Mouse (Mus musculus) heart, postnatal 10 days (tissue): Measurements from ENCODE around the gene Zranb3. TPM values are rescaled to one million over a fixed set of nuclear protein-coding genes. Genes with fewer than 3 reads are reported as not detected.
A peak's percentile ranks its signal among the peaks of the same experiment; 100 is the strongest.
"Not testable (repeated sequence)": the region's sequence is repeated elsewhere in the genome, so short reads cannot be mapped to it uniquely, and the experiment has no call there.

Experiments used
- DNase-seq, 2 experiments: peaks; one replicate each; pipeline ENCODE4 v3.0.0; 2021
- intact Hi-C: fragments of 180-260 bp; cut with DNase I; formaldehyde crosslinking; loops from one replicate; pipeline ENCODE4 v1.15.1; 2025
- total RNA-seq, 2 experiments: library from RNA; stranded (reverse); gene quantifications; 2 replicates each; pipeline ENCODE4 v1.2.3; 2021

The Zranb3 gene
- total RNA-seq, 2 experiments from 2014 or later, result 4.0 to 5.9 TPM

DNA sequence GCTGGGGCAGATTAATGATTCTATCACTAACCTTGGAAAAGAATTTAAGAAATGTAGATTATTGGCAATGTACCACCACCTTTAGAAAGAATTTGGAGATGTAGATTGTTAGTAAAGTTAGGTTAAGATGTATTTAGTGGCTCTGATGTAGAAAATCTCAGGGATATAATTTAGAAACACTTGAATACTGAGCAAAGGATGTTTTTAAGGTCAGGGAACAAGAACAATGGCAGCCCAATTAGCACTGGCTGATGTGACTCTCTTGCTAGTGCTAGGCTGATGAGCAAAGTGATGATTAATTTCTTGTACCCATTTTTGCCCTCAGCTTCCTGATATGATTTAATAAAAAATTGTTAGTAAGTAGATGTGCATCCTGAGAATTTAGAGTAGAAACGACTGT, 41.4 kb downstream of the Zranb3 start:
- intact Hi-C loops, result no loop called here
- no peak for DNase-seq

DNA sequence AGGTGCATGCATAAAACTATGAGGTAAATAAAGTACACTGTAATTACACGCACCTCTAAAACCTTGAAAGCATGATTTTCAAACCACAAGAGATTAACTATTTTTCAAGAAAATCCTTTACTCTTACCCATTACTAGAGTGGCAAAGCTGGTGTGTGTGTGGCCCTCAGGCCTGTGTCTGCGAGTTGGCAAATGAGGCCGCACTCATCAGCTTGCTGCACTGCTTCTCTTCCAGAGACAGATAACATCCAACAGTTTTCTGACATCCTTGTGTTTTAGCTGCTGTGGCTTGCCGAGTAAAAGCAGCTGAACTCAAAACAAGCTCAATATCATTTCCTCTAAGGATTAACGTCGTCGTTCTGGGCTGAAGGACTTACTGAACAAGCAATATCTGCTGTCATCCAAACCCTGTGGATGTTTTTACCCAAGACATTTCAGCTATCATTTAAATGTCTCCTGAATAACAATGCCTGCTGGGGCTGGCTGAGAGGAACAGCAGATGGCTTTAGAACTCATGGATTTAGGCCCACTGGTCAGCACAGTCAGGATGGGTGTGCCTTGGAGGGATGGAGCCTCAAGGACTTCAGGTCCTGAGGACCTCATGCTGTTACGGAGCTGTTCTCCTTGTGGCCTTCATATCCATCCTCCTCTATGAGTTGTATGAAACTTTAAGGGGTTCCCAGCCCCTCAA, 42.0 kb downstream of the Zranb3 start:
- no peak for DNase-seq
- intact Hi-C loops, result no loop called here

DNA sequence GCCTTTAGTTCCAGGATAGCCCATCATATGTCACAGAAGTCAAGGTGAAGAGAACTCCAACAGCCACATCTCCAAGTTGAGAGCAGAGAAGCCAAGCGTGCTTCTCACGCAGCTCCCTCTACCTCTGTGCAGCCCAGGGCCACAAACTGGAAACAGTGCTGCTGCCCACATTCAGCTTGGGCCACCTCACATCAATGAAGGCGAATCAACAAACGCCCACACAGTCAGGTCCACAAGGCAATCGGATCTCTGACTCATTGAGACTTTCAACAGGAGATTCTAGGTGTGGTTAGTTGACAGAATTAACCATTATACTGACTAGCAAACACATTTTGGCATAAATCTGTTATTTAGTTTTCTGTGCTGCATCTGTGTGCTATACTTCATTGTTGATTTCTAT, 44.2 kb downstream of the Zranb3 start:
- intact Hi-C loops, result no loop called here

DNA sequence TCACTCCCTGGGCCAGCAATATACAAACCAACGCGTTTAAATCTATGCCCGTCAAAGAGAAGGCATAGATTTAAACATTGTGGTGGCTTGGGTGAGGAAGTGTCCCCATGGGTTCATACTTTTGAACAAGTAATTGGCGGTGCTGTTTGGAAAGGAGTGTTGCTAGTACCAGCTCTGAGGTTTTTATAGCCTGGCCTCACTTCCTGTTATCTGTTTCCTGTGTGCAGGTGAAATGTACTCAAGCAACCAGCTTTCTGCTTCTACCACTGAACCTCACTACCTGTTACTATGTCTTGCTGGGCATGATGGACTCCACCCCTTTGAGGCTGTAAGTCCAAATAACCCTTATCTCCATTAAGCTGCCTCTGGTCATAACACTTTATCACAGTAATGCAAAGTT, 45.6 kb downstream of the Zranb3 start:
- intact Hi-C loops, result no loop called here

More for the DNA sequence above, 44.2 kb downstream of the Zranb3 start:
- DNase-seq, result no peak

DNA sequence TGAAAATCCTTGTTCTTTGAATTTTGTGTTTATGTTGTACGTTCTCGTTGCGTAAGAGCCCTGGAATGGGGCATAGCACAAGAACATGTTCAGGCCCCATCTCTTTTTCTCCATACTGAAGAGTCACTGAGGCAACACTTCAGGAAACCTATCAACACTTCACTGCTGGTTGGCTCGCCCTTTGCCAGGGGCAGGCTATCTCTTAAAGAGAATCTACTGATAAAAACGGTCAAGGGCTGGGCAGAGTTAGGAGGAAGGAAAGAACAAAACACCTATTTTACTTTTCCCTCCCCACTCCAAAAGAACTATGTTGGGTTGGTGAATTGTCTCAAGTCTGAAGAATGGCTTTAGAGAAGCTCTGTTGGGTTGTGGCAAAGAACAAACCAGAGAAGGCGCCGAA, 55.9 kb downstream of the Zranb3 start:
- no peak for DNase-seq
- intact Hi-C loops, result no loop called here

More for the DNA sequence above, 45.6 kb downstream of the Zranb3 start:
- DNase-seq, result no peak

DNA sequence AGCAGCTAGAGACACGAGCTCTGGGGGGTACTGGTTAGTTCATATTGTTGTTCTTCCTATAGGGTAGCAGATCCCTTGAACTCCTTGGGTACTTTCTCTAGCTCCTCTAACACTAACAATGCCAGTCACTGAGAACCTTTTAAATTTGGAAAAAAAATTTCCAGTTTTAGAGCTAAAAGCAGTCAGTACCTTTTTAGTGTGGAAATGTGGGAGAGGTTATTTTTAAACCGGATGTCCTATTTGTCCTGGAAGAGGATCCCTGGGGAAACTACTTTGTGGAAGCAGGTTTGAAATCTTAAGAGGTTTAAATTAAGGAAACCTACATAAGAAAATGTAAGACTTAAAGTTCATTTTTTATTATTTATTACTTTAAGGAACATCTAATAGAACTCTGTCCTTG, 56.4 kb downstream of the Zranb3 start:
- intact Hi-C loops, result no loop called here
- DNase-seq, result no peak

DNA sequence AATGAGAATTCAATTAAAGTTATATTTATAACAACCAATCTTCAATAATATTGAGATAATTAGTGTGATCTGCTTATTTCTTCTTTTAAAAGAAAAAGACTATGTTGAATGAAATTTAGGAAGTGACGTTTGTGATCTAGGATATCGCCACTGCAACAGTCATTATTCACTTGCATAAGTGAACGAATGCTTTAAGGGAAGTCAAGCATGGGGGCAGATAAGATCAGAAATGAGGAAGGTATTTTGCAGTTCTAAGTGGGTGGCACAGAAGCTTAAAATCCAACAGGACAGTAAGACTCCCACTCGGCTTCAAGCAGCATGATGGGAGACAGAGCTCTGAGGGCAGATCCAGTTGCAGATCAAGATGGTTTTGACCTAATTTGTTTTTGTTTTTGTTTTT, 58.7 kb downstream of the Zranb3 start:
- intact Hi-C loops, result no loop called here
- DNase-seq, result no peak

DNA sequence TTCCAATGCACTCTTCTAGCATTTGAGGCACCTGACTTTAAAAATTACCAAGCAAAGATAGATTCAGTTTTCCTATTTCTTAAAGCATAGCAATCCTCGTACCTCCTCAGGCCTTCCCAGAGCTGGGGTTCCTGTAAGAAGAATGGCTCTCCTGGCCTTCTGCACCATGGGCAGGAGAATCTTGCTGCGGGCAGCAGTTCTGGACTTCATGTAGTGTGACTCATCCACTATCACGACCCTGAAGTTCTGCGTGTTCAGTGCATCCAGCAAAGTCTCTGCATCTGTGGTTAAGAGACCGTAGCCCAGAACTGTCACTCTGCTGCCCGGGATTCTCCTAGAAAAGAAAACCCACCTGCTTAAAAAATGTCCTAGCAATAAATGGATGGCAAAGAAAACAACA, 66.6 kb downstream of the Zranb3 start:
- intact Hi-C loops, result no loop called here

DNA sequence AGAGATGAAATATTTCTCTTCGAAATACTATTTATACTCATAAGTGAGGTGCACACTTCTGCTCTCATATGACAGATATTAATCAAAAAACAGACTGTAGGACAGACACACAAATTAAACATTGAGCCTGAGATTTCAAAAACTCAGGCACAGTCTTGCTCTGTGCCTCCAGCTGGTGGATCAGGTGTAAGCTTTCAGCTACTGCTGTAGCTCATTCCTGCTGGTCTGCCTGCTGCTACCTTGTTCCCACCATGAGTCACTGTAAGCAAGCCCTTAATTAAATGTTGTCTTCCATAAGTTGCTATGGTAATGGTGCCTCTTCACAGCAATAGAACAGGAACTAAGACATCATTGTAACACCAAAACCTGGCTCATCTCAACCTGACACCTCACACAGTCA, 70.7 kb downstream of the Zranb3 start:
- intact Hi-C loops, result no loop called here
- no peak for DNase-seq

More for the DNA sequence above, 66.6 kb downstream of the Zranb3 start:
- no peak for DNase-seq

DNA sequence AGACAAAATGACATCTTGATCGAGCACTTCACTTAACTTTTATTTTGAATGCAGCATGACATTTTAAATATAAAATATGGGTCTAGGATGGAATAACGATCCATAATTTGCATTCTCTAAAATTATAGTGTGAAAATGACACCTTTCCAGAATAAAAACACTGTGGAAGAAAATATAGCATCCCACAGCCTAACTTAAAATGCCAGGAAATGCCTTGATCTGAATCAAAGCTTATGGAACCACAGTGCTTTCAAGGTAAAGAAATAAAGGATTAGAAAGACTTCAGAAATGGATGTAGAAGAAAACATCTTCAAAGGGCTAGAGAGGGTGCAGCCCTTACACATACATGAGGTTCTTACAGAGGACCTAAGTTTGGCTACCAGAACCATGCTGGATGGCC, 71.3 kb downstream of the Zranb3 start:
- DNase-seq, result no peak
- intact Hi-C loops, result no loop called here

DNA sequence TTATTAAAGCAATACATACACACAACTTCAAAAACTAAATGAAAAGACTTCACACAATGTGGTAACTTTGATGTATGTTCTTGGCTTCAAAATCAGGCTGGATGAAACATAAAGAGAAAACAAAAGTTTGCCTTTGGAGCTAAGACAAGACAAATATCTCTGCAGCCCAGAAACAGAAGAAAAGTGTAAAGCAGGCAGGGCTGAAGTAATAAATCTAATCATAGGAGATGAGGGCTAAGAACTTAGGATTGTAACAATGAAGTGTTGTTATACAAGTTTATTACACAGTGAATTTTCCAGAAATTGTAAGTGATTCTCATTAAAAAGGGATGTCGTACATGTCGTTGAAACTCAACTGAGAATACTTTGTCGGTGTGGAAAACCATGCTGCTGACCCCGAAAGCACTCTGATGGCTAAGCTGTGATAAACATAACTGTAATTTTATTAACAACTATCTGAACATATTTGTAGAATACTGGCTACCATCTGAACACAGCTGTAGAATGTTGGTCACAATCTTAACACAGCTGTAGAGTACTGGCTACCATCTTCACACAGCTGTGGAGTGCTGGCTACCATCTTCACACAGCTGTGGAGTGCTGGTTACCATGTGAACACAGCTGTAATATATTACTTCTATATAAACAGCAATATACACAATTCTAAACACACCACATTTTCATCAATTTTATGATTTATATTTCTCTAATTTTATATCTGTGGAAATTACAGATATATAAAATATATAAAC, 78.3 kb downstream of the Zranb3 start:
- intact Hi-C loops, result no loop called here
- peak; percentile 4 for DNase-seq

DNA sequence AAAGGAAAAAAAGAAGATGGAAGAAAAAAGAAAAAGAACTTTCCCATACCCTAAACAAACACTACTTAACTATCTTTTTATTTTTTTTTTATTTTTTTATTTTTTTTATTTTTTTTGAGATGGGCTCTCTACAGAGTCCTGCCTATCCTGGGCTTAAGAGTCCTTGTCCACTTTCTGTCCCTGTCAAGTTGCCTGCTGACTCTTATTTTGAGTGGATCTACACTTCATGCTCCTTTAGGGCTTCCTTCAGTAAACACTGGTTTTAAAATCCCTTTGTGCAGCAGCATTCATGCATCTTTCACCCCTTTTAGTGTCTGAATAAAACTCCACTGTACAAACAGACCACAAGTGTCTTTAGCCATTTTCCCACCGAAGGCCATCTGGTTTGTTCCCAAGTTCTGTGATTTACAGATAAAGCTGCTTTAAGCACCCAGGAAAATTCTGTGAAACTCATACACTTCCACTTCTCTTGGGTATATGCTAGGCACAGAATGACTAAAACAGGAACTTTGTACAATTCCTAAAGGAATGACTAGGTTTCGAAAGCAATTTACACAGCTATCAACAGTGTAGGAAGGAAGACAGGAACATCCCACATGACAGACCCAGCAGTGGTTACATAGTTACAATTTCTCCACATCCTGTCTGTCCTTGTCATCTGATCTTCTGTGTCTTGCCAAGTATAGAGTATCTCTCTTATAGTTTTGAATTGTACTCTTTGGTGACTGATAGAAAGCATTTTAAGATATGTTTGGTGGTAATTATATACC, 82.7 kb downstream of the Zranb3 start:
- intact Hi-C loops, result no loop called here
- no peak for DNase-seq

DNA sequence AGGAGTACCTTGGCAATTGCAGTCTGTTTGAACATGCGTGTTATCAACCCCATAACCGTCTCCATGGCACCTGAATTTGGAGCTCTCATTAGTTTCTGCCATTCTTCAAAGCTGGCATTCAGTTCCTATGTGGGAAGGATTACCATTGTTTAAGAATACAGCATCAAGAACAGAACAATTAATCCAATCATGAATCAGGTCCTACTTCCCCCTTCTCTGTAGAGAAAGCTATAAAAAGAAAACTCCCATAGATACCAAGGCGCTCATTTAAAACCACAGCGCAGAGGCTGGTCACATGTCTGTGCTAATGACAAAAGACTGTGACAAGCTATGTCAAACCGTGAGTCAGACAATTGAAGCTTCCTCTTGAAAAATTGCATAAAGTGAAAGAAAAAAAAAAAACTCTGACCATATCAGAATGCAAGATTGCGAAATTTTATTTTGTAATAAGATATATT, 86.8 kb downstream of the Zranb3 start:
- no peak for DNase-seq
- intact Hi-C loops, result no loop called here

DNA sequence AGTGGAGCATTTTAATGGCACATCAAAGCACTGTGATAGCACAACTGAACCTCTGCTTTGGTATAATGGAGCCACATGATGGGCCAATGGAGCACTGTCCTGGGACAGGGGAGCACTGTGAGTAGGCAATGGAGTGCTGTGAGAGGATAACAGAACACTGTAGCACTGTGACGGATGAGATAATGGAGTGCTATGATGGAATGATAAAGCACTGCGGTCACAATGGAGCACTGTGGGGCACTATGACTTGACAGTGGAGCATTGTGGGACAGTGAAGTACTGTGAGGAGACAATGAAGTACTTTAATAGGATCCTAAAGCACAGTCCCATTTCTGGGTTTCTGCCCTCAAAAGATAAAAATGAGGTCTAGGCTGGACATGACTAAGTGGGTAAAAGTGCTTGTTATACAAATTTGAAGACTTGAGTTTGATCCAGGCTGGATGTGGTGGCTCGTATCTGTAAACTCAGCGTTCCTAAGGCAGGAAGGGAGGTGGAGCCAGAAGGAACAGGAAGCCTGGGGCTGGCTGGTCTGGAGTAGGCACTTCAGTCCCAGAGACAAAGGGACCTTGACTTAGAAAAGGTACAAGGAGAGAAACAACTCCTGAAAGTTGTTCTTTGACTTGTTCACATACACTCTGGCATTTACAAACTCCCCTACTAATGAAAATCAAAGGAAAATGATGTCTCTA, 89.0 kb downstream of the Zranb3 start:
- intact Hi-C loops, result no loop called here
- peak in 1 of 2 experiments; percentile 8 for DNase-seq

DNA sequence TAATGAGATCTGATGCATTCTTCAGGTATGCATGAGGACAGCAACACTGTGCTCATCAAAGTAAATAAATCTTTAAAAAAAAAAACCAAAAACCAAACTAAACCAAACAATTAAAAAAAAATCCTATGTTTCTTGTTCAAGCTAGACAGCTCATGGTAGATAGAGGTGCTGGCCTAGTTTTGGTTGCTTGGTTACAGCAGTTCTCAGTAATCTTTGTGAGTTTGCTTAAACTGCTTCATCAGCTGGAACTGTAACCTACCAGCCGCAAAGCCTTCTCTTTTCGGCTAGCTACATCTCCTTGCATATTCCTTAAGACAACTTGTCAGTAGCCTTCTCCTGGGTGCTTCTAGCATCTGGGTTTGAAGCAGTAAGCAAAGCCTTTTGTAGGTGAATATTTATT, 93.1 kb downstream of the Zranb3 start:
- DNase-seq, result no peak
- intact Hi-C loops, result no loop called here

DNA sequence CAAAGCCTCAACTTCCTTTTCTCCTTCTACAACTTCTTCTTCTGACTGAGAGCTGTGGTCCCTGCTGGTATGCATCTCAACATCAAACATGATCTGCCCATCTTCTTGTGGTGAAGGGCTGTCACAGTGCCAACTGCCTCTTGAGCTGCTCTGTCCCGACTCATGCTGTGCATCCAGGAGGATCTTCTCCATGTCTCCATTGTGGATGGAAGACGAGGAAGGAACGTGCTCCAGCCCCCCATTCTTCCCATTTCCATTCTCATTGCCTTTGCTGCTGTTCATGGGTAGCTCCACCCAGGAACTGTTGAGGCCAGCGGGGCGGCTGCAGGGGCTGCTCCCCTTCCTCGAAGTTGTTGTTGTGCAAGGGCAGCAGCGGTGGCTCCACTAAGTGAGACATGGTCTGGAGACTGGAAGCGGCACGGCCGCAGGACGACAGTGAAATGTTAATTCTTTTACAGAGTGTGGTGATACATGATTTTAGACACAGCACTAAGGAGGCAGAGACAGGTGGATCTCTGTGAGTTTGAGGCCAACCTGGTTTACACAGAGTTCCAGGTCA, 96.7 kb downstream of the Zranb3 start:
- DNase-seq, intact Hi-C loops: not testable (repeated sequence)

DNA sequence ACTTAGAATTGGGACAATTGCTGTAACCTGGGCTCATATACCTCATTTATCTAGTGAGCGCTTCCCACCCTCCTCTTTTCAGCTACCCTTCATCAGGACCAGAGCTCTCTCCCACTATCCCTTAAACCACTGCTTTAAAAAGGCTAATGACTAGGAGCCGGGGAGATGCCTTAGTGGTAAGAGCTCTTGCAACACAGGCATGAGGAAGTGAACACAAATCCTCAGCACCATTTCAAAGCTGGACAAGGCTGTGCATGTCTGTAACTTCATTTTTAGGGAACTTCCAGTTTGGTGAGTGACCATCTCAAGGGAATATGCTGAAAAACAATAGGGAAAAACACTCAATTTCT, 98.5 kb downstream of the Zranb3 start:
- intact Hi-C loops, result no loop called here
- no peak for DNase-seq

DNA sequence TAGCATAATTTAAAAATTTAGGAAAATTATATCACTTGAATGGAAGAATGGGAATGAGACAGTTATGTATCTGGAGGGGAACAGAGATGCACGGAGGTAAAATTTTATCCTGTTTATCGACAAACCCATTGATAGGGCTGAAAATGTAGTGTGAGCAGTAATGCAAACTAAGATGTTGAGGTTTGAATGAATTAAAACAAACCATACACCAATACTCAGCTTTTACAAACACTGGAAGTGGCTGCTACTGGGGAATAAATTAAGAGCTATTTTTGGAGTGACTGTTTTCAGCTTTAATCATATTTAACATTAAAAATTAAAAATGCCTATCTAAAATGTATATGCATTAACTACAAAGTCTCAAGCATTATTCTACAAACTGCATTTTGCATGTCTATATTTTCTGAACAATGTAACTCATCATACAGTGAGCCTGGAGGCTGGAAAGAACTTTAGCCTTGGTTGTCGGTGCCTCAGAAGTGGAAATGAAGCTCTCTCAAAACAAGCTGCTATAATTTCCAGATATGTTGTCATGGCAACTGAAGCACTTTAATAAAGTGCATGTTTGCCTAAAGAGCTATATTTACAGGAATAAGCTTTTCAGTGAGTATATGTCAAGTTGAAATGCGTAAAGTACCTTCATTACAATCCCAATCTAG, 99.0 kb downstream of the Zranb3 start:
- no peak for DNase-seq
- intact Hi-C loops, result no loop called here

DNA sequence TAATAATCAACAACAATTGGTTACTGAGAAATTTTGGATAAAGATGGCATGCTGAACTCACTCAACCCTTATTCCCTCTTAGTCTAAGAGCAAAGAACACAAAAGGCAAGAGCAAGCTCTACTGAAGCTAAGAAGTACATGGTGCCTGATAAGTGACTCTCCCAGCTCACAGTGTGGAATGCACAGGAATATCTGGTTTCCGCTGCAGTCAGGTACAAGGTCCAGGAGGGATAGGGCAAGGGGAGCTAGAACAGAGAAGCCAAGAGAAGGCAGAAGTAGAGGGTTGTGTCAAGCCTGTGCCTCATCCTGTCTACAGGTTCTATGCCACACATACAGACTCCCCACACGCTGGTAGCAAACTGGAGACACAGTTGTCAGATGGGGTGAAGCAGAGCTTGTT, 100.7 kb downstream of the Zranb3 start:
- DNase-seq, result no peak
- intact Hi-C loops, result no loop called here

DNA sequence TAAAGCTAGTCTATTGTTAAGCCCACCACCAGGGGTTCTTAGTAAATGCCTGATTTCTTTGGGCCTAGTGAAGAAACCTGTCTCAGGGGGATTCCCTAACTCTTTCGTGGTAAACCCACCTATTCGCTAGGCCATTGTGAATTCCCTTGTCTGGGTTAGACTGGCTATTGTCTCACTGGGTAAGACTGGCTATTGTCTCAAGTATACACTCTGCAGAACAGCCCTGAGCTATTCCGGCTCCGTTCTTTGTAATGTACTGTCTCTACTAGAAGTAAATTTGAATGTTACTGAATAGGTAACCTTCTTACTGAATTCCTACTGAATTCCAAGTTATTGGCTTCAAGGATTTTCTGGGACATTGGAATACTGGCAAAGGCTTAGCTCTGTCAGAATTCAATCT, 101.9 kb downstream of the Zranb3 start:
- intact Hi-C loops, DNase-seq: not testable (repeated sequence)
